Mouse (Mus musculus): ENCODE results near the gene Olfr700.
"Not testable (repeated sequence)": the region's sequence is repeated elsewhere in the genome, so short reads cannot be mapped to it uniquely, and the experiment has no call there.

The Olfr700 gene

DNA sequence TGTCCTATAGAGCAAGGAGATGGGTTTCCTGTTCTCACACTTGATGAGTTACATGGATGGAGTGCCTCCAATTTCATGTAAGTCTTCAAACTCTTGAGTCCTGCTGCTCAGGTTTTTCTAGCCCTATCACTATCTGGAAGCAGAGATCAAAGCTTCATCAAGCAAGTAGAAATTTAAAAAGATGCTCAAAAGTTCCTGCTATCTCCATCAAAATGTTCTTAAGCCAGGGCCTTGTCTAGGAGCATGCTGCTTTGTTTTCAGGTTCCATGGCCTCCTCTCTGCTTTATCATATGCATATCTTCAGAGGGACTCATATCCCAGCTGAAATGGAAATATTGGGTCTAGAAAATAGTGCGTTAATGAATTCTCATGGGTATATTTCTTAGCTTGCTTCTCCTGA, at the start of gene Olfr700:
TSS of gene Olfr700 (minus strand) at position 101 of the 400 bp plus-strand sequence.
- ATAC-seq (ENCODE audit: low TSS enrichment) = no peak

DNA sequence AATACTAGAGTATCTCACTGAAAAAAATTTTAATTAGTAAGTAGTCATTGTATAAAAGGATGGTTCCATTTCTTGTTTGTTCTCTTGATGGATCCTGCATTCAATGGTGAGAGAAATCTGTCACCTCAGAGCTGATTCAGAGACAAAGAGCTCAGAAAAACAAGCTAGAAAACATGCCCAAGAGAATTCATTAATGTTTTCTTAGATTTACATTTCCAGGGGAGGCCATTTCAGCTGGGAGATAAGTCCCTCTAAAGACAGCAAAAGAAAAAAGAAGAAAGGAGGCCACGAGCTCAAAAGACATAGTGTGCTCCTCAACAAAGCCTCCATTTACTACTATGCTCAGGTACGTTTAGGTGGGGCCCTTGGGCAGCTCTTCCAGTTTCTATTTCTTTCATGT, 34.4 kb upstream of the Olfr700 start, which contains the start of gene Olfr703:
TSS of gene Olfr703 (plus strand) at position 301 of the 400 bp plus-strand sequence.
- ATAC-seq (ENCODE audit: low TSS enrichment) = no peak

DNA sequence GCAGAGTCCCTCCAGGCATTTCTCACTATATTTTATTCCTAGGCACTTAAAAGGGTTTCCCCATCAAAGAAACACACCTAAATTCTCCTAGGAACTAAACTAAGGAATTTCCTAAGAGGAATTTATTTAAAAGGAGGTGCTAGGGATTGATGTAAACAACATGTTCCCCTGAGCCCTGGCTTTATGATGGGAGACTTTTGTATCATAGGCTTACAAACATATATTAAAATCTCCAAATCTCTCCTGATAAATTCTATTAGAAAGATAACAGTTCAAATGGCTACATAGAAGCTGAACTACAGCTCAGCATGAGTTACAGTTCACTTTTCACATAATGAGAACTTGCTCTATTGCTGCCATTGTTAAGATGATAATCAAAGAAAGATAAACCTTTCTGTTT, 25.2 kb upstream of the Olfr700 start, which contains the start of gene Olfr702:
TSS of gene Olfr702 (minus strand) at position 101 of the 400 bp plus-strand sequence.
- no peak for ATAC-seq (ENCODE audit: low TSS enrichment)

DNA sequence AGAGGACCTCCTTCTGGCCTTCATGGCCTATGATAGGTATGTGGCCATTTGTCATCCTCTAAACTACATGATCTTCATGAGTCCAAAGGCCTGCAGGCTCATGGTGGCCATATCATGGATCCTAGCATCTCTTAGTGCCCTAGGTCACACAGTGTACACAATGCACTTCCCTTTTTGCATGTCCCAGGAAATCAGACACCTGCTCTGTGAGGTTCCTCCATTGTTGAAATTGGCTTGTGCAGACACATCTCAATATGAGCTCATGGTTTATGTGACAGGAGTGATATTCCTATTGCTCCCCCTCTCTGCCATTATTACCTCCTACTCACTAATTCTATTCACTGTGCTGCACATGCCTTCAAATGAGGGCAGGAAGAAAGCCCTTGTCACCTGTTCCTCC, 9.8 kb upstream of the Olfr700 start:
- ATAC-seq (ENCODE audit: low TSS enrichment) = no peak

DNA sequence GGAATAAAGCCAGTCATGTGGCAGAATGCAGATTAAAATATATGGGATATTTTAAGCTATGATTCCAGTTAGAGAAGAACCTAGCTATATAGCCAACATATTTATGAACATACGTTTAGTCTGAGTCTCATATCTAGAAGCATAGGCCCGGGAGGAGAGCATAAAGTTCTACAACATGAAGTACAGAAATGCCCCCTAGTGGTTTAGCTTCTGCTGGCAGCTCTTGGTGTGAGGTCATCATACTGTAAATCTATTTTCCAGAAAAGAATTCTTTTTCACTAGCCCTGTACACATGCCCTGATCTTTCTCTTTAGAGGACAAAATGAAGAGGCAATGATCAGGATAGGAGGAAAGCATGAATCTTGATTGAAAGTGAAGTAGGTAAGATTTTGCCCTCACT, 7.1 kb upstream of the Olfr700 start:
- ATAC-seq (ENCODE audit: low TSS enrichment) = no peak

DNA sequence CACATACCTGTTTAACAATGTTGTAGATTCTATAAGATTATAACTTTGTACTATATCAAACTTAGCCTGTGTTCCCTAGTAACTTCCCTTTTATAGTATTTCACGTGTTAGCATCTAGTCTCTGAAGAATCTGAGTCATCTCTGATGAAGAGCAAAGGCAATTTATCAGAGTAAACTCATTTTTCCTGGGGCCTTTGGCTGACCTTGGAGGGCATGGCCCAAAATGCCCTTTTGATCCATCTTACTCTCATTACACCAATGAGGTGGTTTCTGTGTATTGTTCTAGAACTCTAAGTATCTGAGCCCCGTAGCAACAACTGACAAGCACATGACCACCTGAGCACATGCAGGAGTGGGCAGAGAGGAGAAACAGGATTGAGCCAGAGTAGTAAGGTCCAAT, 5.2 kb upstream of the Olfr700 start, which contains the start of gene Olfr701:
TSS of gene Olfr701 (plus strand) at position 301 of the 400 bp plus-strand sequence.
- ATAC-seq (ENCODE audit: low TSS enrichment) = no peak

DNA sequence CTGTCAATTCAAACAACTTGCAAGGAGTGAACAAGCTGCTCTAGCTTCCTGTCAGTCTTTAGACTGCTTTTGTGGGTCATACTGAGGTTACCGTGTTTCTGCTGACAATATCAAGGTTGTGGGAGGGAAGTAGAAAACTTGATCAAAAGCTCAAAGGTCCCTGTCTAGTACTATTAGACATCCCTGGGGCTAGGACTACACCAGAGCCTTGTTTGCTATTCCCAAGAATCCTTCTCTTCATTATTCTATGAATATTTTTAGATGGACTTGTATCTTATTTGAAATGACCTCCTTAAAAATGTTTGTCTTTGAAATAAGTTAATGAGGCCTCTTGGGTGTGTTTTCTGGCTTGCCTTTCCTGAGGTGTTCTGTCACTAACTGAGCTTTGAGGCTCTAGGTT, 15.5 kb downstream of the Olfr700 start, which contains the start of gene Olfr699:
TSS of gene Olfr699 (minus strand) at position 101 of the 400 bp plus-strand sequence.
- ATAC-seq (ENCODE audit: low TSS enrichment) = no peak

DNA sequence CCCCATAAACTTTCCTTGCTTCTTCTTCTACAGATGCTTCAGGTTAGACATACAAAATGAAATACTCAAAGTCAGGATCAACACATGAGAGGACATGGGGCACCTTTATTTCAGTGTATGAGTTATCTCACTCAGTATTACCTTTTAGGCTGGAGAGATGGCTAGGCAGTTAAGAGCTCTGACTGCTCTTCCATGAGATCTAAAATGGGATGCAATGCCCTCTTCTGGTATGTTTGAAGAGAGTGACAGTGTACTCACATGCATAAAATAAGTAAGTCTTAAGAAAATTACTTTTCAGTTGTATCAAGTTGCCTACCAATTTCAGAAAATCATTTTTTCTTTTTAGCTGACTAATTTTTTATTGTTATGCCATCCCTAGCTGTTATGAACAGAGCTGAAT, 20.3 kb downstream of the Olfr700 start:
- ATAC-seq (ENCODE audit: low TSS enrichment) = peak; percentile 50; the same call in 1 of the 2 replicates

DNA sequence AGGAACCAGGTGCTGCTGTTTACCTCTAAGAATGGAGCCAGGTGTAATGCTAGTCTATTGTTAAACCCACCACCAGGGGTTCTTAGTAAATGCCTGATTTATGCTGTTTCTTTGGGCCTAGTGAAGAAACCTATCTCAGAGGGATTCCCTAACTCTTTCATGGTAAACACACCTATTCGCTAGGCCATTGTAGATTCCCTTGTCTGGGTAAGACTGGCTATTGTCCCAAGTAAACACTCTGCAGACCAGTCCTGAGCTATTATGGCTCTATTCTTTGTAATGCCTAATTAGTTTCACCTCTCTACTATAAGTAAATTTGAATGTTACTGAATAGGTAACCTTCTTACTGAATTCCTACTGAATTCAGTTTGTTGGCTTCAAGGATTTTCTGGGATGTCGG, 47.6 kb downstream of the Olfr700 start:
- not testable (repeated sequence) for ATAC-seq (ENCODE audit: low TSS enrichment)

DNA sequence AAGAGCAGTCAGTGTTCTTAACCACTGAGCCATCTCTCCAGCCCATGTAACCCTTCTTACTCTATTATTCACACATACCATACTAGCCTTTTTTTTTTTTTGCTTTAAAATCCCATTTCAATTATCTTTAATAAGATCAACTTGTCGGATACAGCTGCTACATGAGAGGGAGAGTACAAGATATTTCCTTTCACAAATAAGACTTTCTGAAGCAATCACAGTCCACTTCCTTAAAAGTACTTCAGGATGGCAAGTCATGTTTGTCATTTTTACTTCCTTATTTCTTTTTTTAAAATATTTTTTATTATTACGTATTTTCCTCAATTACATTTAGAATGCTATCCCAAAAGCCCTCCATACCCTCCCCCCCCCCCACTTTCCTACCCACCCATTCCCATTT, 49.8 kb downstream of the Olfr700 start:
- ATAC-seq (ENCODE audit: low TSS enrichment) = no peak
